ENCODE assay signal across 9 mouse cellular contexts in genomic region chr1:180901107-180901506, GRCm38 (mm10). TPM values are rescaled to one million over a fixed set of nuclear protein-coding genes. Genes with fewer than 3 reads are reported as not detected.
A peak's percentile ranks its signal among the peaks of the same experiment; 100 is the strongest.
DNase-seq lines count a peak whose midpoint lies in the region; ATAC-seq and TF ChIP-seq lines count a peak whose summit lies in the region.
"Had no signal": no experiment of that assay in that cellular context is flagged by ENCODE, and none has a peak within 500 bp of the region (broad histone marks: within the 10 kb centered on the region; RNA-seq: fewer than 3 reads in every experiment).

No protein-coding gene starts in this region.

- H3K27me3 ChIP-seq in forebrain, embryonic 14.5 days (replicated peaks; ENCODE audit: control insufficient read depth, insufficient read depth, low read length), result no peaks in the 10 kb centered on the region
- 0 out of 2 replicates have a peak, but pooled peaks cover 3% of the 10 kb centered on the region for H3K27me3 ChIP-seq in forebrain, embryonic 10.5 days (ENCODE audit: poor library complexity, severe bottlenecking)
- H3K27me3 ChIP-seq in midbrain, postnatal 0 days (ENCODE audit: insufficient read depth, low read length), result no peaks in the 10 kb centered on the region
- no peaks in the 10 kb centered on the region for H3K27me3 ChIP-seq in midbrain, embryonic 13.5 days

- ATAC-seq in forebrain, embryonic 14.5 days, result no peak
- no peak for ATAC-seq in midbrain, postnatal 0 days (ENCODE audit: low FRiP score)
- ATAC-seq in midbrain, embryonic 13.5 days, result no peak

- peak; percentile 88 for DNase-seq in forebrain, embryonic 14.5 days (ENCODE audit: low spot score)
- DNase-seq in forebrain, embryonic 10.5 days (ENCODE audit: extremely low spot score, low spot score), result no peak
- DNase-seq in midbrain, postnatal 0 days (ENCODE audit: low spot score), result peak; percentile 80
- peak; percentile 32 to 44 for DNase-seq in natural killer cell, adult 2 months (ENCODE audit: low spot score in 2 of 2)
- DNase-seq in left cerebral cortex, adult 8-10 months (ENCODE audit: low spot score in 2 of 2), result no peak
- DNase-seq in thymus, postnatal 4 days, result no peak

- H3K4me2 ChIP-seq in forebrain, embryonic 14.5 days (ENCODE audit: low read length), result no peak overlapping the region
- no peak overlapping the region for H3K4me2 ChIP-seq in midbrain, postnatal 0 days (ENCODE audit: low read depth, low read length, poor library complexity, severe bottlenecking)
- H3K4me2 ChIP-seq in midbrain, embryonic 13.5 days (replicated peaks), result no peak overlapping the region

- H3K4me1 ChIP-seq in forebrain, embryonic 14.5 days (ENCODE audit: control insufficient read depth, insufficient read depth, low read length), result peaks cover 9% of the 10 kb centered on the region
- peaks cover 22% of the 10 kb centered on the region for H3K4me1 ChIP-seq in forebrain, embryonic 10.5 days
- peaks cover 5% of the 10 kb centered on the region for H3K4me1 ChIP-seq in midbrain, postnatal 0 days (ENCODE audit: insufficient read depth, low read length)
- H3K4me1 ChIP-seq in midbrain, embryonic 13.5 days (replicated peaks), result peaks cover 19% of the 10 kb centered on the region
- peaks cover 2% of the 10 kb centered on the region; the same call in 1 of the 2 replicates for H3K4me1 ChIP-seq in cortical plate, adult 2 months (ENCODE audit: control insufficient read depth, insufficient read depth, low read length)

- TF ChIP-seq POLR2A in cortical plate, adult 2 months (IDR thresholded peaks at IDR 0.05; ENCODE audit: extremely low read depth, insufficient read depth, low read length), result no peak

- no peak overlapping the region for H3K4me3 ChIP-seq in forebrain, embryonic 14.5 days (ENCODE audit: low read depth, low read length)
- no peak overlapping the region for H3K4me3 ChIP-seq in forebrain, embryonic 10.5 days
- H3K4me3 ChIP-seq in midbrain, postnatal 0 days (ENCODE audit: low read depth, low read length), result no peak overlapping the region
- H3K4me3 ChIP-seq in midbrain, embryonic 13.5 days (replicated peaks), result no peak overlapping the region
- no peak overlapping the region for H3K4me3 ChIP-seq in cortical plate, adult 2 months (ENCODE audit: insufficient read depth, low read length)

- WGBS in forebrain, embryonic 14.5 days, result under 1% methylated on average over 4 of the region's 4 CpGs
- under 1% methylated on average over 4 of the region's 4 CpGs for WGBS in forebrain, embryonic 10.5 days
- WGBS in midbrain, postnatal 0 days, result under 1% methylated on average over 4 of the region's 4 CpGs
- 3% methylated on average over 4 of the region's 4 CpGs for WGBS in midbrain, embryonic 13.5 days

- no peak overlapping the region for H3K27ac ChIP-seq in forebrain, embryonic 14.5 days (ENCODE audit: low read depth, low read length)
- H3K27ac ChIP-seq in forebrain, embryonic 10.5 days, result no peak overlapping the region
- H3K27ac ChIP-seq in midbrain, postnatal 0 days (ENCODE audit: low read depth, low read length), result no peak overlapping the region
- no peak overlapping the region for H3K27ac ChIP-seq in midbrain, embryonic 13.5 days
- no peak overlapping the region for H3K27ac ChIP-seq in cortical plate, adult 2 months (ENCODE audit: insufficient read depth, low read length)

- H3K9me3 ChIP-seq in forebrain, embryonic 14.5 days (replicated peaks; ENCODE audit: control insufficient read depth, low read length), result no peaks in the 10 kb centered on the region
- H3K9me3 ChIP-seq in forebrain, embryonic 10.5 days, result no peaks in the 10 kb centered on the region
- H3K9me3 ChIP-seq in midbrain, postnatal 0 days (ENCODE audit: low read length), result no peaks in the 10 kb centered on the region
- H3K9me3 ChIP-seq in midbrain, embryonic 13.5 days, result no peaks in the 10 kb centered on the region

- H3K9ac ChIP-seq in forebrain, embryonic 14.5 days (ENCODE audit: low read length), result no peak overlapping the region
- no peak overlapping the region for H3K9ac ChIP-seq in midbrain, postnatal 0 days (replicated peaks; ENCODE audit: low read length, poor library complexity, severe bottlenecking)
- no peak overlapping the region for H3K9ac ChIP-seq in midbrain, embryonic 13.5 days (replicated peaks)

- peaks cover 3% of the 10 kb centered on the region; the same call in 1 of the 2 replicates for H3K36me3 ChIP-seq in forebrain, embryonic 14.5 days (ENCODE audit: control insufficient read depth, insufficient read depth, low read length)
- H3K36me3 ChIP-seq in forebrain, embryonic 10.5 days (replicated peaks), result peaks cover 7% of the 10 kb centered on the region
- H3K36me3 ChIP-seq in midbrain, postnatal 0 days (ENCODE audit: insufficient read depth, low read length), result peaks cover 4% of the 10 kb centered on the region; the same call in 1 of the 2 replicates
- H3K36me3 ChIP-seq in midbrain, embryonic 13.5 days, result peaks cover 4% of the 10 kb centered on the region

- TF ChIP-seq CTCF in midbrain, postnatal 0 days (IDR thresholded peaks at IDR 0.05), result peak; percentile 82
- peak; percentile 48; the same call in 1 of the 2 replicates for TF ChIP-seq CTCF in cortical plate, adult 2 months (IDR thresholded peaks at IDR 0.05; ENCODE audit: extremely low read depth, insufficient read depth, low read length)

RNA-seq across cellular contexts. Expression of gene Pycr2, which starts 3.0 kb away (rescaled TPM):
- polyA plus RNA-seq in forebrain, embryonic 14.5 days (2014; fragmentation: Nextera tagmentation; extraction: Ambion mirVana), result 83.2 and 94.0 TPM in 2 replicates
- 149 and 153 TPM in 2 replicates for polyA plus RNA-seq in forebrain, embryonic 10.5 days (2016; fragmentation: Nextera tagmentation; extraction: Ambion mirVana)
- total RNA-seq in midbrain, postnatal 0 days (2014; rRNA removed), result 48.5 and 50.5 TPM in 2 replicates
- polyA plus RNA-seq in midbrain, postnatal 0 days (2015; fragmentation: Nextera tagmentation; extraction: Ambion mirVana), result 60.5 and 63.7 TPM in 2 replicates
- 76.6 and 83.1 TPM in 2 replicates for polyA plus RNA-seq in midbrain, embryonic 13.5 days (2015; fragmentation: Nextera tagmentation; extraction: Ambion mirVana)
- polyA plus RNA-seq in cortical plate, adult 2 months (2012; rRNA removed), result 36.6 and 38.0 TPM in 2 replicates
- 10 to 100 TPM; 26.3 to 29.3 (median 28.5) TPM for total RNA-seq in left cerebral cortex, adult 8-10 months (2022)

RNA-seq across cellular contexts. Expression of gene Lefty2, which starts 8.2 kb away (rescaled TPM):
- polyA plus RNA-seq in forebrain, embryonic 14.5 days (2014; fragmentation: Nextera tagmentation; extraction: Ambion mirVana), result 2.4 and 2.5 TPM in 2 replicates
- polyA plus RNA-seq in forebrain, embryonic 10.5 days (2016; fragmentation: Nextera tagmentation; extraction: Ambion mirVana), result not detected in 2 replicates
- total RNA-seq in midbrain, postnatal 0 days (2014; rRNA removed), result 3.0 and 12.8 TPM in 2 replicates
- 7.7 and 8.6 TPM in 2 replicates for polyA plus RNA-seq in midbrain, postnatal 0 days (2015; fragmentation: Nextera tagmentation; extraction: Ambion mirVana)
- polyA plus RNA-seq in midbrain, embryonic 13.5 days (2015; fragmentation: Nextera tagmentation; extraction: Ambion mirVana), result 0.27 and 0.31 TPM in 2 replicates
- 1.2 and 1.9 TPM in 2 replicates for polyA plus RNA-seq in cortical plate, adult 2 months (2012; rRNA removed)
- total RNA-seq in left cerebral cortex, adult 8-10 months (2022), result 1 to 10 TPM in 1 of 4 experiments, under 1 TPM in 3; 0.20 to 1.2 (median 0.58) TPM
- polyA plus RNA-seq: neural tube, embryonic 11.5 days had no signal

RNA-seq across cellular contexts. Expression of gene Lefty1, which starts 33.7 kb away (rescaled TPM):
- 0.15 and 0.56 TPM in 2 replicates for polyA plus RNA-seq in forebrain, embryonic 14.5 days (2014; fragmentation: Nextera tagmentation; extraction: Ambion mirVana)
- 0.34 and 0.69 TPM in 2 replicates for polyA plus RNA-seq in forebrain, embryonic 10.5 days (2016; fragmentation: Nextera tagmentation; extraction: Ambion mirVana)
- total RNA-seq in midbrain, postnatal 0 days (2014; rRNA removed), result 0.38 TPM in 1 of 2 replicates, not detected in the other
- polyA plus RNA-seq in midbrain, postnatal 0 days (2015; fragmentation: Nextera tagmentation; extraction: Ambion mirVana), result 0.41 and 0.42 TPM in 2 replicates
- polyA plus RNA-seq in midbrain, embryonic 13.5 days (2015; fragmentation: Nextera tagmentation; extraction: Ambion mirVana), result 0.31 TPM in 1 of 2 replicates, not detected in the other
- 1.5 and 8.1 TPM in 2 replicates for polyA plus RNA-seq in cortical plate, adult 2 months (2012; rRNA removed)
- total RNA-seq in left cerebral cortex, adult 8-10 months (2022), result under 1 TPM; 0.22 to 0.70 (median 0.49) TPM

RNA-seq across cellular contexts. Expression of gene Tmem63a, which starts 41.0 kb away (rescaled TPM):
- polyA plus RNA-seq in forebrain, embryonic 14.5 days (2014; fragmentation: Nextera tagmentation; extraction: Ambion mirVana), result 1.1 and 1.3 TPM in 2 replicates
- polyA plus RNA-seq in forebrain, embryonic 10.5 days (2016; fragmentation: Nextera tagmentation; extraction: Ambion mirVana), result 2.1 and 2.2 TPM in 2 replicates
- 4.8 and 6.4 TPM in 2 replicates for total RNA-seq in midbrain, postnatal 0 days (2014; rRNA removed)
- 1.3 and 1.7 TPM in 2 replicates for polyA plus RNA-seq in midbrain, postnatal 0 days (2015; fragmentation: Nextera tagmentation; extraction: Ambion mirVana)
- polyA plus RNA-seq in midbrain, embryonic 13.5 days (2015; fragmentation: Nextera tagmentation; extraction: Ambion mirVana), result 0.93 and 1.8 TPM in 2 replicates
- polyA plus RNA-seq in cortical plate, adult 2 months (2012; rRNA removed), result 48.2 and 64.1 TPM in 2 replicates
- 10 to 100 TPM; 26.8 to 31.9 (median 30.4) TPM for total RNA-seq in left cerebral cortex, adult 8-10 months (2022)

RNA-seq across cellular contexts. Expression of gene Sde2, which starts 50.2 kb away (rescaled TPM):
- polyA plus RNA-seq in forebrain, embryonic 14.5 days (2014; fragmentation: Nextera tagmentation; extraction: Ambion mirVana), result 22.7 and 25.5 TPM in 2 replicates
- polyA plus RNA-seq in forebrain, embryonic 10.5 days (2016; fragmentation: Nextera tagmentation; extraction: Ambion mirVana), result 43.3 and 45.9 TPM in 2 replicates
- 12.8 and 15.3 TPM in 2 replicates for total RNA-seq in midbrain, postnatal 0 days (2014; rRNA removed)
- 20.7 and 24.2 TPM in 2 replicates for polyA plus RNA-seq in midbrain, postnatal 0 days (2015; fragmentation: Nextera tagmentation; extraction: Ambion mirVana)
- 28.8 and 33.6 TPM in 2 replicates for polyA plus RNA-seq in midbrain, embryonic 13.5 days (2015; fragmentation: Nextera tagmentation; extraction: Ambion mirVana)
- polyA plus RNA-seq in cortical plate, adult 2 months (2012; rRNA removed), result 16.1 and 16.2 TPM in 2 replicates
- 10 to 100 TPM; 18.7 to 23.4 (median 21.9) TPM for total RNA-seq in left cerebral cortex, adult 8-10 months (2022)

Comparison
In these comparisons a context has a peak if more than half of its experiments do, and no peak if none do; other contexts are left out.
1. DNase-seq: peak in forebrain, embryonic 14.5 days (single experiment), midbrain, postnatal 0 days (single experiment) and natural killer cell, adult 2 months (2 of 2); none in forebrain, embryonic 10.5 days (single experiment), left cerebral cortex, adult 8-10 months (0 of 2) and thymus, postnatal 4 days (single experiment).